Mouse (Mus musculus): Measurements from ENCODE around the gene Inpp1. TPM values are rescaled to one million over a fixed set of nuclear protein-coding genes. Genes with fewer than 3 reads are reported as not detected.
A peak's percentile ranks its signal among the peaks of the same experiment; 100 is the strongest.

Inpp1 gene
- polyA plus RNA-seq, 1 experiment from 2014 or later, result 16.6 TPM

- Histone ChIP-seq H3K4me1 (ENCODE audit: control insufficient read depth, insufficient read depth, low read length) (no peaks in the 10 kb centered on the region), H3K36me3 (ENCODE audit: control insufficient read depth, insufficient read depth, low read length) (no peaks in the 10 kb centered on the region), H3K27ac (ENCODE audit: low read depth, low read length) (no peak overlapping the region), H3K4me3 (ENCODE audit: low read depth, low read length) (no peak overlapping the region), H3K27me3 (replicated peaks; ENCODE audit: control insufficient read depth, insufficient read depth, low read length) (no peaks in the 10 kb centered on the region), H3K4me2 (ENCODE audit: low read length) (no peak overlapping the region), H3K9me3 (replicated peaks; ENCODE audit: control insufficient read depth, low read length) (no peaks in the 10 kb centered on the region), H3K9ac (ENCODE audit: low read length) (no peak overlapping the region)
- DNase-seq (ENCODE audit: low spot score) (no peak), ATAC-seq (no peak)
- WGBS, result 84% methylated on average over 5 of the region's 5 CpGs
Observed at GRCm38 (mm10) chr1:52799772-52800171, 17.7 kb downstream of the Inpp1 start.

DNA sequence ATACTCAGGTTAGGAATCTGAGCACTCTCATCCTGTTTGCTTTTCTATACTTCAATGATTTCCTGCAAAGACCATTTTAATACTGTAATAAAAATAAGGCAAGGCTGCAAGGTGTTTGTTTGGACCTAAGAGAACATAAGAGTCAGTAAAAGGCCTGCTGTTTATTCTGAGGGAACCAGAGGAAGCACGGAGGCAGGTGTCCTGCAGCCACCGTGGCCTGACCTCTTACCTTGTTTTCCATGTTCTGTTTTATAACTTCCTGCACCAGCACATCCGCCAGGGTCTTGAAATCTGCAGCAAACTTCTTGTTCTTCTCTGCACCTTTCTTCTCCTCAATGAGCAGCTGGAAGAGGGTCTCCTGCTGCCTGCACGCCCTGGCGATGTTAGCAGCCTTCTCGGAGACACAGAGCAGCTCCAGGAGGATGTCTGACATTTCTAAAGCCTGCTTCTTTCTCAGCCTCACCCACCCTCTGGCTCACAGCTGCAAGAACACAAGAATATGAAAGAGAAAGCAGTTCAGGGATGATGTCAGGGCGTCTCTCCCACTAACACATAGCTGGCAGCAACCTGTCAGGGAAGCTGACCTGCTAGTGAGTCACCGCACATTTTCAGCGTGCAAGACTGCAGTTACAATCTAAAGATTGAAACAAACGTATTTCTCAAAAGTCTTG, 18.3 kb downstream of the Inpp1 start:
- Histone ChIP-seq H3K36me3 (ENCODE audit: control insufficient read depth, insufficient read depth, low read length) (no peaks in the 10 kb centered on the region), H3K4me3 (ENCODE audit: low read depth, low read length) (no peak overlapping the region), H3K9ac (ENCODE audit: low read length) (no peak overlapping the region), H3K4me1 (ENCODE audit: control insufficient read depth, insufficient read depth, low read length) (no peaks in the 10 kb centered on the region), H3K9me3 (replicated peaks; ENCODE audit: control insufficient read depth, low read length) (no peaks in the 10 kb centered on the region), H3K4me2 (ENCODE audit: low read length) (no peak overlapping the region), H3K27ac (ENCODE audit: low read depth, low read length) (no peak overlapping the region), H3K27me3 (replicated peaks; ENCODE audit: control insufficient read depth, insufficient read depth, low read length) (no peaks in the 10 kb centered on the region)
- ATAC-seq, result no peak
- 83% methylated on average over 10 of the region's 10 CpGs for WGBS
- no peak for DNase-seq (ENCODE audit: low spot score)

- Histone ChIP-seq H3K27me3 (replicated peaks; ENCODE audit: control insufficient read depth, insufficient read depth, low read length) (no peaks in the 10 kb centered on the region), H3K36me3 (ENCODE audit: control insufficient read depth, insufficient read depth, low read length) (0 out of 2 replicates have a peak, but pooled peaks cover 4% of the 10 kb centered on the region), H3K27ac (ENCODE audit: low read depth, low read length) (no peak overlapping the region), H3K4me2 (ENCODE audit: low read length) (no peak overlapping the region), H3K4me1 (ENCODE audit: control insufficient read depth, insufficient read depth, low read length) (no peaks in the 10 kb centered on the region), H3K9me3 (replicated peaks; ENCODE audit: control insufficient read depth, low read length) (no peaks in the 10 kb centered on the region), H3K9ac (ENCODE audit: low read length) (no peak overlapping the region), H3K4me3 (ENCODE audit: low read depth, low read length) (no peak overlapping the region)
- 87% methylated on average over 2 of the region's 2 CpGs for WGBS
- ATAC-seq (no peak), DNase-seq (ENCODE audit: low spot score) (no peak)
Observed at GRCm38 (mm10) chr1:52795927-52796326, 21.6 kb downstream of the Inpp1 start.

DNA sequence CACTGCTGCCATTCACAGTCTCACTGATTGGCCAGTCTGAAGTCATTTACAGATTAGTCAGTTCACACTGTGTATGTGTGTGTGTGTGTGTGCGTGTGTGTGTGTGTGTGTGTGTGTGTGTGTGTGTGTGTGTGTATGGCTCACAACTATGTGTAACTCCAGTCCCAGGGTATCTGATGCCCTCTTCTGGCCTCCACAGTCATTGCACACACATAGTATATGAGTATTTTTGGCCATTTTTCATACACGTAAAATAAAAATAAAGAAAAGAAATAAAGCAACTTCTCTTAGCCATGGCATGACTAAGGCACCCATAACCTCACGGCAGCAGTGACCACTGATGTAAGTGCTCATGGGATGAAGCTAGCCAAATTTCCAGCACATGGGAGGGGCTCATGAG, 23.8 kb downstream of the Inpp1 start:
- Histone ChIP-seq H3K9me3 (replicated peaks; ENCODE audit: control insufficient read depth, low read length) (no peaks in the 10 kb centered on the region), H3K36me3 (ENCODE audit: control insufficient read depth, insufficient read depth, low read length) (peaks cover 17% of the 10 kb centered on the region; the same call in 1 of the 2 replicates), H3K4me1 (ENCODE audit: control insufficient read depth, insufficient read depth, low read length) (no peaks in the 10 kb centered on the region), H3K4me3 (ENCODE audit: low read depth, low read length) (no peak overlapping the region), H3K4me2 (ENCODE audit: low read length) (no peak overlapping the region), H3K9ac (ENCODE audit: low read length) (no peak overlapping the region), H3K27me3 (replicated peaks; ENCODE audit: control insufficient read depth, insufficient read depth, low read length) (no peaks in the 10 kb centered on the region), H3K27ac (ENCODE audit: low read depth, low read length) (no peak overlapping the region)
- no peak for ATAC-seq
- DNase-seq (ENCODE audit: low spot score), result no peak
- WGBS, result 87% methylated on average over 3 of the region's 3 CpGs

GRCm38 (mm10) chr1:52792701-52793100, 24.8 kb downstream of the Inpp1 start:
- H3K4me2 ChIP-seq (ENCODE audit: low read length), result no peak overlapping the region
- H3K4me3 ChIP-seq (ENCODE audit: low read depth, low read length), result no peak overlapping the region
- no peak for ATAC-seq
- no peaks in the 10 kb centered on the region for H3K9me3 ChIP-seq (replicated peaks; ENCODE audit: control insufficient read depth, low read length)
- H3K27ac ChIP-seq (ENCODE audit: low read depth, low read length), result no peak overlapping the region
- no peak overlapping the region for H3K9ac ChIP-seq (ENCODE audit: low read length)
- H3K4me1 ChIP-seq (ENCODE audit: control insufficient read depth, insufficient read depth, low read length), result no peaks in the 10 kb centered on the region
- no peak for DNase-seq (ENCODE audit: low spot score)
- no peaks in the 10 kb centered on the region for H3K27me3 ChIP-seq (replicated peaks; ENCODE audit: control insufficient read depth, insufficient read depth, low read length)
- peaks cover 17% of the 10 kb centered on the region; the same call in 1 of the 2 replicates for H3K36me3 ChIP-seq (ENCODE audit: control insufficient read depth, insufficient read depth, low read length)

DNA sequence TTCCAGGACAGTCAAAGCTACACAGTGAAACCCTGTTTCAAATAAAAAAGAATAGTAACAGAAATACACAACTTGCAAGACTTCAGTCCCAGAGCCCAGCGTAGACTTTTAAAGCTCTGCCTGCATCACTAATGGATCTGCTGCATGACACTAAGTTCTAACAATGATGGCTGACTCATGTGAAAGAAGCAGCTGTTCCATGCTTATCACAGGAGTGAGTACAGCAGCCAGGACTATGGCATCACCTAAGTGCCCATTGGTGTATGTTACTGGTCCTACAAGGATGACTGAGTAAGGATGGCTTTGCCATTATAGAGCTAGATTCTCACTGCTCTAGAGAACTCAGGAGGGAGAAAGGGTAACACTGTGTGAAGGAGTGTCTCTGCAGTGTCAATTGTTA, 30.2 kb downstream of the Inpp1 start:
- no peak overlapping the region for H3K4me3 ChIP-seq (ENCODE audit: low read depth, low read length)
- ATAC-seq (no peak), DNase-seq (ENCODE audit: low spot score) (no peak)
- no peak overlapping the region for H3K27ac ChIP-seq (ENCODE audit: low read depth, low read length)
- H3K36me3 ChIP-seq (ENCODE audit: control insufficient read depth, insufficient read depth, low read length), result peaks cover 12% of the 10 kb centered on the region; the same call in 1 of the 2 replicates
- no peaks in the 10 kb centered on the region for H3K9me3 ChIP-seq (replicated peaks; ENCODE audit: control insufficient read depth, low read length)
- no peak overlapping the region for H3K9ac ChIP-seq (ENCODE audit: low read length)
- H3K27me3 ChIP-seq (replicated peaks; ENCODE audit: control insufficient read depth, insufficient read depth, low read length), result no peaks in the 10 kb centered on the region
- H3K4me2 ChIP-seq (ENCODE audit: low read length), result no peak overlapping the region
- WGBS, result 95% methylated on average over 1 of the region's 1 CpGs
- no peaks in the 10 kb centered on the region for H3K4me1 ChIP-seq (ENCODE audit: control insufficient read depth, insufficient read depth, low read length)

DNA sequence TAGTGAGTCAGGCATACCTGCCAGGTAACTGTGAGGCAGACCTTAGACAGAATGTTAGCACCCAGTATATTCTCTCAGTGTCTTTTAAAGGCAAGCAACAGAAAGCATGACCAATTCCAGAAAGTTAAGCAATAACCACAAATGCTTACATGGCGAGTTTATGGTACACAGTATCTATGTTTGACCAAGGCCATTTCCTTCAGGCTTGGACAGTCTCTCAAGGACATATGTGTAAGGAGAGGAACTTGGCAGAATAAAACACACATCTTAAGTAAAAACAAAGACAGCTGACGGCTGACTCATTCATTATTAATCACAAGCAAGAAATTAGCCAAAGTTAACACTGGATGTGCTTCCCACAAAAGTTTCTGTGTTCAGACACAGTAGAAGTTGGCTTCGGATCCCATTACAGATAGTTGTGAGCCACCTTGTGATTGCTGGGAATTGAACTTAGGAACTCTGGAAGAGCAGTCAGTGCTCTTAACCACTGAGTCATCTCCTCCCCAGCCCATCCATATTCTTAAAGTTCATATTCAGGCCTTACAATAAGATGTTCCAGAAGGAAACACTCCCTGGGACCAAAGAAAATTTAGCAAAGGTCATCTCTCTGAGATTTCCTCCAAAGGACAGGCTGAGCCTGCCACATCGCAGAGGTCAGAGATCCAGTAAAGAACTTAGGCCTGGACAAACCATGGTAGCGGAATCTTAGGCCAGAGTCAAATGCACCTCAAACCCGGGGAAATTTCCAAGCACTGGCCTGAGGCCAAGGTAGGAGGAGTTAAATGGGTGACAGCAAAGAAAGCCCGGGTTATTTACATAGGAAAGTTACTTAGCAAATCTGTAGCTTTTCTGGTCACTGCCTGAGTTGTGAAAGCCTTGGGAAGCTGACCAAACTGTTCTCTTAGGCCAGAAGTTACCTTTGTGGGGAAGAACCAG, 52.0 kb downstream of the Inpp1 start:
- Histone ChIP-seq H3K4me3 (ENCODE audit: low read depth, low read length) (no peak overlapping the region), H3K4me2 (ENCODE audit: low read length) (no peak overlapping the region), H3K27me3 (replicated peaks; ENCODE audit: control insufficient read depth, insufficient read depth, low read length) (no peaks in the 10 kb centered on the region), H3K36me3 (ENCODE audit: control insufficient read depth, insufficient read depth, low read length) (no peaks in the 10 kb centered on the region), H3K9ac (ENCODE audit: low read length) (no peak overlapping the region), H3K27ac (ENCODE audit: low read depth, low read length) (no peak overlapping the region), H3K9me3 (replicated peaks; ENCODE audit: control insufficient read depth, low read length) (no peaks in the 10 kb centered on the region), H3K4me1 (ENCODE audit: control insufficient read depth, insufficient read depth, low read length) (no peaks in the 10 kb centered on the region)
- DNase-seq (ENCODE audit: low spot score), result peak; percentile 4
- no peak for ATAC-seq
- 68% methylated on average over 7 of the region's 7 CpGs for WGBS

GRCm38 (mm10) chr1:52763894-52764809, 53.3 kb downstream of the Inpp1 start:
- no peaks in the 10 kb centered on the region for H3K27me3 ChIP-seq (replicated peaks; ENCODE audit: control insufficient read depth, insufficient read depth, low read length)
- no peaks in the 10 kb centered on the region for H3K4me1 ChIP-seq (ENCODE audit: control insufficient read depth, insufficient read depth, low read length)
- H3K4me3 ChIP-seq (ENCODE audit: low read depth, low read length), result no peak overlapping the region
- no peaks in the 10 kb centered on the region for H3K36me3 ChIP-seq (ENCODE audit: control insufficient read depth, insufficient read depth, low read length)
- no peak for DNase-seq (ENCODE audit: low spot score)
- H3K9ac ChIP-seq (ENCODE audit: low read length), result no peak overlapping the region
- no peak for ATAC-seq
- H3K9me3 ChIP-seq (replicated peaks; ENCODE audit: control insufficient read depth, low read length), result no peaks in the 10 kb centered on the region
- H3K27ac ChIP-seq (ENCODE audit: low read depth, low read length), result no peak overlapping the region
- no peak overlapping the region for H3K4me2 ChIP-seq (ENCODE audit: low read length)
- 58% methylated on average over 4 of the region's 4 CpGs for WGBS
